20 mouse cellular contexts compared by ENCODE assay signal in genomic region chr17:30320301-30320700, GRCm38 (mm10).
A peak's percentile ranks its signal among the peaks of the same experiment; 100 is the strongest.
DNase-seq lines count a peak whose midpoint lies in the region; ATAC-seq lines count a peak whose summit lies in the region.
"Had no signal": no experiment of that assay in that cellular context is flagged by ENCODE, and none has a peak within 500 bp of the region (broad histone marks: within the 10 kb centered on the region; RNA-seq: fewer than 3 reads in every experiment).

No protein-coding gene starts in this region.

- no peaks in the 10 kb centered on the region for H3K9me3 ChIP-seq in midbrain, embryonic 11.5 days (ENCODE audit: control insufficient read depth, low read length)
- H3K9me3 ChIP-seq in midbrain, embryonic 16.5 days (replicated peaks; ENCODE audit: control insufficient read depth, low read length, poor library complexity, severe bottlenecking) = no peaks in the 10 kb centered on the region
- no peaks in the 10 kb centered on the region for H3K9me3 ChIP-seq in limb, embryonic 10.5 days (replicated peaks)
- H3K9me3 ChIP-seq: embryonic facial prominence, embryonic 10.5 days; embryonic facial prominence, embryonic 12.5 days; forebrain, embryonic 12.5 days had no signal

- no peak for DNase-seq in frontal cortex, postnatal 25 days (ENCODE audit: low spot score in 2 of 2)
- DNase-seq in layer of hippocampus, adult 9-11 months = peak; percentile 60
- no peak for DNase-seq in layer of hippocampus, adult 11-12 months (ENCODE audit: low spot score)
- peak; percentile 23 for DNase-seq in midbrain, embryonic 11.5 days (ENCODE audit: low spot score, missing footprints)
- no peak for DNase-seq in limb, embryonic 10.5 days (ENCODE audit: low spot score)
- DNase-seq: adrenal gland, adult 2 months; adrenal gland, postnatal 10 days; adrenal gland, postnatal 25 days; cerebellum, adult 11-12 months; cerebellum, adult 2 months; cerebellum, adult 9-10 months; cerebellum, postnatal 10 days; cerebellum, postnatal 25 days had no signal

- H3K27ac ChIP-seq in midbrain, embryonic 11.5 days (ENCODE audit: low read depth, low read length) = no peak overlapping the region
- no peak overlapping the region for H3K27ac ChIP-seq in midbrain, embryonic 16.5 days (ENCODE audit: low read length)
- no peak overlapping the region for H3K27ac ChIP-seq in limb, embryonic 10.5 days
- H3K27ac ChIP-seq: embryonic facial prominence, embryonic 10.5 days; embryonic facial prominence, embryonic 12.5 days; forebrain, embryonic 12.5 days had no signal

- H3K4me2 ChIP-seq in midbrain, embryonic 11.5 days = no peak overlapping the region
- no peak overlapping the region for H3K4me2 ChIP-seq in midbrain, embryonic 16.5 days (ENCODE audit: low read length)
- H3K4me2 ChIP-seq: embryonic facial prominence, embryonic 12.5 days; forebrain, embryonic 12.5 days had no signal

- H3K9ac ChIP-seq in midbrain, embryonic 11.5 days (ENCODE audit: low read length) = no peak overlapping the region
- H3K9ac ChIP-seq in midbrain, embryonic 16.5 days (ENCODE audit: low read depth, low read length) = no peak overlapping the region
- H3K9ac ChIP-seq: embryonic facial prominence, embryonic 12.5 days; forebrain, embryonic 12.5 days had no signal

- H3K27me3 ChIP-seq in midbrain, embryonic 11.5 days (ENCODE audit: control insufficient read depth, insufficient read depth, low read length) = no peaks in the 10 kb centered on the region
- no peaks in the 10 kb centered on the region for H3K27me3 ChIP-seq in midbrain, embryonic 16.5 days (ENCODE audit: control insufficient read depth, insufficient read depth, low read depth, low read length)
- no peaks in the 10 kb centered on the region for H3K27me3 ChIP-seq in limb, embryonic 10.5 days (ENCODE audit: low read depth, poor library complexity, severe bottlenecking)
- H3K27me3 ChIP-seq: embryonic facial prominence, embryonic 12.5 days; forebrain, embryonic 12.5 days had no signal

- WGBS in midbrain, embryonic 11.5 days = 78% methylated on average over 1 of the region's 1 CpGs
- 100% methylated on average over 1 of the region's 1 CpGs for WGBS in midbrain, embryonic 16.5 days
- 78% methylated on average over 1 of the region's 1 CpGs for WGBS in limb, embryonic 10.5 days

- no peak overlapping the region for H3K4me3 ChIP-seq in midbrain, embryonic 11.5 days (ENCODE audit: low read depth, low read length)
- H3K4me3 ChIP-seq in midbrain, embryonic 16.5 days (ENCODE audit: low read depth, low read length) = no peak overlapping the region
- no peak overlapping the region for H3K4me3 ChIP-seq in limb, embryonic 10.5 days
- H3K4me3 ChIP-seq: embryonic facial prominence, embryonic 10.5 days; embryonic facial prominence, embryonic 12.5 days; forebrain, embryonic 12.5 days had no signal

- H3K36me3 ChIP-seq in midbrain, embryonic 11.5 days (ENCODE audit: control insufficient read depth, insufficient read depth, low read length) = no peaks in the 10 kb centered on the region
- no peaks in the 10 kb centered on the region for H3K36me3 ChIP-seq in midbrain, embryonic 16.5 days (ENCODE audit: control insufficient read depth, insufficient read depth, low read length)
- H3K36me3 ChIP-seq in limb, embryonic 10.5 days = no peaks in the 10 kb centered on the region
- H3K36me3 ChIP-seq: embryonic facial prominence, embryonic 10.5 days; embryonic facial prominence, embryonic 12.5 days; forebrain, embryonic 12.5 days had no signal

- ATAC-seq in frontal cortex, adult (ENCODE audit: low TSS enrichment) = peak; percentile 50; the same call in 1 of the 2 replicates
- no peak for ATAC-seq in midbrain, embryonic 11.5 days (ENCODE audit: low FRiP score)
- no peak for ATAC-seq in midbrain, embryonic 16.5 days
- ATAC-seq: forebrain, embryonic 14.5 days; forebrain, embryonic 16.5 days had no signal

- H3K4me1 ChIP-seq in midbrain, embryonic 11.5 days (ENCODE audit: control insufficient read depth, insufficient read depth, low read length) = no peaks in the 10 kb centered on the region
- H3K4me1 ChIP-seq in midbrain, embryonic 16.5 days (ENCODE audit: control insufficient read depth, insufficient read depth, low read length) = no peaks in the 10 kb centered on the region
- no peaks in the 10 kb centered on the region for H3K4me1 ChIP-seq in limb, embryonic 10.5 days
- H3K4me1 ChIP-seq: embryonic facial prominence, embryonic 12.5 days; forebrain, embryonic 12.5 days had no signal

Comparison
In these comparisons a context has a peak if more than half of its experiments do, and no peak if none do; other contexts are left out.
1. DNase-seq: peak in layer of hippocampus, adult 9-11 months (single experiment) and midbrain, embryonic 11.5 days (single experiment); none in frontal cortex, postnatal 25 days (0 of 2), layer of hippocampus, adult 11-12 months (single experiment) and limb, embryonic 10.5 days (single experiment).